ENCODE assay signal across 10 mouse cellular contexts in the genomic region with DNA sequence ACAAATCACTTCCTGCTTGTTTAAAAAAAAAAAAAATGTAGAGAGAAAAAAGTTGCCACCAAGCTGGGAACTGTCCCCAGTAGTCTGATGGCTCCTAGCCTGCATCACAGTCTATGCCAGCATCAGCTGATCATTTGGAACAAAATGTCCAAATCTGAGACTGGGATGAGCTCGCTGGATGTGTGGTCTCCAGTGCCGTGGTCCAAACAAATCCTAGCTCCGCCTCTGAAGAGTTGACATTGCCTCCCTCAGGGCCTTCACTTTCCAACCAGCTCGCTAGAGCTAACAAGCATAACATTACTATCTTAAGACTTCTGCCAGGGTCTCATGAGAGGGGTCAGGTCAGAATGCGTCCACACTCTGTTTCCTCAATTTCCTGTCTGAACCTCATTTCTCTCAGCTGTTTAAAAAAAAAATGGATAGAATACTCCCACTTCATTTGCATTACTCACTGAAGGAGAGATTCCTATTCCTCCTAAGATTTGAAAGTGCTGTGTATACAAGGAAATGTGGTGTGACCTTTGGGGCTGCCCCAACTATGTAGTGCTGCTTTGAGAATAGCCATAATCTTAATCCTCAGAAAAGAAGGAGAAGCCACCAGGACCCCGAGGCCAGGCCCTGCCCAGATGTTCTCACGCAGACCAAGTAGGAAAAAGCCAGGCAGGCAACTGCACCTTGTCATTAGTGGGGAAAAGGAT. TPM values are rescaled to one million over a fixed set of nuclear protein-coding genes. Genes with fewer than 3 reads are reported as not detected.
DNase-seq lines count a peak whose midpoint lies in the region; ATAC-seq lines count a peak whose summit lies in the region.
"Had no signal": no experiment of that assay in that cellular context is flagged by ENCODE, and none has a peak within 500 bp of the region (broad histone marks: within the 10 kb centered on the region; RNA-seq: fewer than 3 reads in every experiment).

No protein-coding gene starts in this region.

- ATAC-seq in activated CD4-positive, CD25-positive, alpha-beta regulatory T cell, adult 4 months = no peak
- ATAC-seq in forebrain, embryonic 12.5 days (ENCODE audit: low FRiP score) = no peak

- H3K9ac ChIP-seq in forebrain, embryonic 12.5 days = no peak overlapping the region
- H3K9ac ChIP-seq: limb, embryonic 12.5 days had no signal

- H3K4me3 ChIP-seq in forebrain, embryonic 12.5 days (replicated peaks) = no peak overlapping the region
- H3K4me3 ChIP-seq: limb, embryonic 12.5 days had no signal

- no peaks in the 10 kb centered on the region for H3K27me3 ChIP-seq in forebrain, embryonic 12.5 days
- H3K27me3 ChIP-seq: limb, embryonic 12.5 days had no signal

- H3K9me3 ChIP-seq in forebrain, embryonic 12.5 days = no peaks in the 10 kb centered on the region
- H3K9me3 ChIP-seq: limb, embryonic 12.5 days had no signal

- WGBS in forebrain, embryonic 12.5 days = 73% methylated on average over 7 of the region's 7 CpGs

- peak; percentile 21 for DNase-seq in embryo, embryonic 10 days (ENCODE audit: low spot score)
- DNase-seq in embryo, embryonic 10.5 days (ENCODE audit: low spot score) = no peak
- peak; percentile 29 to 69 for DNase-seq in urinary bladder, postnatal 36 days (ENCODE audit: low spot score in 2 of 2)
- DNase-seq in urinary bladder, postnatal 10 days (ENCODE audit: low spot score) = no peak
- DNase-seq in kidney, postnatal 36 days = peak; percentile 38 to 71
- no peak for DNase-seq in spleen, postnatal 14 days (ENCODE audit: low spot score in 2 of 2)
- DNase-seq: thymus, postnatal 14 days had no signal

- H3K4me2 ChIP-seq in forebrain, embryonic 12.5 days = no peak overlapping the region
- H3K4me2 ChIP-seq: limb, embryonic 12.5 days had no signal

- H3K36me3 ChIP-seq in forebrain, embryonic 12.5 days (replicated peaks) = no peaks in the 10 kb centered on the region
- H3K36me3 ChIP-seq: limb, embryonic 12.5 days had no signal

- H3K4me1 ChIP-seq in forebrain, embryonic 12.5 days = no peaks in the 10 kb centered on the region
- H3K4me1 ChIP-seq: limb, embryonic 12.5 days had no signal

- no peak overlapping the region for H3K27ac ChIP-seq in forebrain, embryonic 12.5 days
- H3K27ac ChIP-seq: limb, embryonic 12.5 days had no signal

RNA-seq across cellular contexts. Expression of a gene that starts 11.2 kb away (rescaled TPM):
- under 1 TPM; 0.33 to 0.40 TPM for polyA plus RNA-seq in activated CD4-positive, CD25-positive, alpha-beta regulatory T cell, adult 4 months (2017; shearing (Covaris generic))
- 35.5 and 37.8 TPM in 2 replicates for polyA plus RNA-seq in forebrain, embryonic 12.5 days (2016; fragmentation: Nextera tagmentation; extraction: Ambion mirVana)

Comparison
In these comparisons a context has a peak if more than half of its experiments do, and no peak if none do; other contexts are left out.
1. DNase-seq: peak in embryo, embryonic 10 days (single experiment), urinary bladder, postnatal 36 days (2 of 2) and kidney, postnatal 36 days (2 of 2); none in embryo, embryonic 10.5 days (single experiment), urinary bladder, postnatal 10 days (single experiment) and spleen, postnatal 14 days (0 of 2).
2. RNA of a gene that starts 11.2 kb away (polyA plus RNA-seq): 35.5 to 37.8 TPM in forebrain, embryonic 12.5 days; 0.33 to 0.40 TPM in activated CD4-positive, CD25-positive, alpha-beta regulatory T cell, adult 4 months; every median in the first group is over 10 times any median in the second.